Mouse (Mus musculus) MEL (cell line): Measurements from ENCODE around the gene Mcu. TPM values are rescaled to one million over a fixed set of nuclear protein-coding genes. Genes with fewer than 3 reads are reported as not detected.

Experiments used
- DNase-seq: peaks from one replicate; pipeline ENCODE4 v3.0.0; 2011; ENCODE audit warnings: low read depth, low spot score
- H3K27ac ChIP-seq: 2 replicates; pipeline ENCODE4 v1.5.1; 2012; ENCODE audit warnings: low read depth, mild to moderate bottlenecking, control low read depth, low read length, moderate library complexity; ENCODE audit not compliant: control insufficient read depth
- H3K27me3 ChIP-seq, 2 experiments: fragments of 150-350 bp in 1 of 2; sonication (generic) in 1 of 2; 2 replicates each; pipeline ENCODE4 v1.6.1; 2012; ENCODE audit warnings: low read length in 2 of 2, mild to moderate bottlenecking in 2 of 2, improper control_type of control experiment in 1 of 2, moderate library complexity in 1 of 2; ENCODE audit not compliant: insufficient read depth in 2 of 2, control insufficient read depth in 1 of 2
- H3K36me3 ChIP-seq, 2 experiments: 2 replicates each; pipeline ENCODE4 v1.6.1; 2012 to 2014; ENCODE audit warnings: low read length in 2 of 2, improper control_type of control experiment in 1 of 2, inconsistent platforms in 1 of 2, mild to moderate bottlenecking in 1 of 2; ENCODE audit not compliant: insufficient read depth in 2 of 2, control insufficient read depth in 1 of 2
- H3K4me1 ChIP-seq, 2 experiments: fragments of 150-350 bp in 1 of 2; sonication (generic) in 1 of 2; 2 replicates each; pipeline ENCODE4 v1.6.1; 2012; ENCODE audit warnings: low read length in 2 of 2, improper control_type of control experiment in 1 of 2, mild to moderate bottlenecking in 1 of 2; ENCODE audit not compliant: insufficient read depth in 2 of 2, control insufficient read depth in 1 of 2
- H3K4me3 ChIP-seq, 2 experiments: fragments of 150-350 bp in 1 of 2; sonication (generic) in 1 of 2; 2 replicates each; pipeline ENCODE4 v1.5.1; 2012; ENCODE audit warnings: low read depth in 2 of 2, low read length in 2 of 2, mild to moderate bottlenecking in 2 of 2, moderate library complexity in 2 of 2, control low read depth in 1 of 2, improper control_type of control experiment in 1 of 2; ENCODE audit not compliant: control insufficient read depth in 1 of 2, insufficient read depth in 1 of 2
- H3K79me2 ChIP-seq: 2 replicates; pipeline ENCODE4 v1.6.1; 2012; ENCODE audit warnings: mild to moderate bottlenecking, low read length, moderate library complexity; ENCODE audit not compliant: control insufficient read depth, poor library complexity, insufficient read depth
- H3K9ac ChIP-seq: 2 replicates; pipeline ENCODE4 v1.6.1; 2012; ENCODE audit warnings: low read depth, mild to moderate bottlenecking, control low read depth, low read length, moderate library complexity; ENCODE audit not compliant: control insufficient read depth, poor library complexity, severe bottlenecking
- H3K9me3 ChIP-seq: fragments of 150-350 bp; sonication (generic); replicated peaks from 2 replicates; pipeline ENCODE4 v1.6.1; 2012; ENCODE audit warnings: mild to moderate bottlenecking, low read length, improper control_type of control experiment, moderate library complexity; ENCODE audit not compliant: insufficient read depth
- CHD1 ChIP-seq: IDR thresholded peaks from 2 replicates; pipeline ENCODE4 v1.6.1; 2012; ENCODE audit warnings: low read depth, mild to moderate bottlenecking, inconsistent platforms, low read length, improper control_type of control experiment
- CHD2 ChIP-seq: IDR thresholded peaks from 2 replicates; pipeline ENCODE4 v1.6.1; 2011; ENCODE audit warnings: low read length, improper control_type of control experiment
- CTCF ChIP-seq, 3 experiments: IDR thresholded peaks in 2 of 3; conservative IDR thresholded peaks in 1 of 3; 2 replicates each; pipeline ENCODE4 v1.5.1; 2011 to 2012; ENCODE audit warnings: low read length in 3 of 3, low read depth in 2 of 3, mild to moderate bottlenecking in 2 of 3, improper control_type of control experiment in 1 of 3, inconsistent platforms in 1 of 3, mixed read lengths in 1 of 3, moderate library complexity in 1 of 3; ENCODE audit not compliant: control insufficient read depth in 1 of 3, insufficient read depth in 1 of 3, poor library complexity in 1 of 3, severe bottlenecking in 1 of 3
- E2F4 ChIP-seq: IDR thresholded peaks from 2 replicates; pipeline ENCODE4 v1.6.1; 2011; ENCODE audit warnings: low read depth, low read length, improper control_type of control experiment, borderline replicate concordance
- EP300 ChIP-seq, 2 experiments: IDR thresholded peaks; 2 replicates each; pipeline ENCODE4 v1.6.1; 2011; ENCODE audit warnings: improper control_type of control experiment in 2 of 2, low read length in 2 of 2, low read depth in 1 of 2, mild to moderate bottlenecking in 1 of 2
- ETS1 ChIP-seq: IDR thresholded peaks from 2 replicates; pipeline ENCODE4 v1.6.1; 2012; ENCODE audit warnings: low read depth, mild to moderate bottlenecking, inconsistent platforms, low read length, improper control_type of control experiment, moderate library complexity
- GATA1 ChIP-seq: IDR thresholded peaks from 2 replicates; pipeline ENCODE4 v1.6.1; 2011; ENCODE audit warnings: low read depth, low read length, improper control_type of control experiment
- JUND ChIP-seq: IDR thresholded peaks from 2 replicates; pipeline ENCODE4 v1.6.1; 2011; ENCODE audit warnings: low read depth, mild to moderate bottlenecking, improper control_type of control experiment, low read length
- KAT2A ChIP-seq: conservative IDR thresholded peaks from 2 replicates; pipeline ENCODE4 v1.6.1; 2012; ENCODE audit warnings: low read depth, low read length, improper control_type of control experiment, inconsistent platforms
- MAX ChIP-seq: IDR thresholded peaks from 2 replicates; pipeline ENCODE4 v1.6.1; 2011; ENCODE audit warnings: low read length, improper control_type of control experiment
- MAZ ChIP-seq: IDR thresholded peaks from 2 replicates; pipeline ENCODE4 v1.6.1; 2012; ENCODE audit warnings: low read depth, mild to moderate bottlenecking, inconsistent platforms, low read length, improper control_type of control experiment
- MYB ChIP-seq: IDR thresholded peaks from 2 replicates; pipeline ENCODE4 v1.6.1; 2011; ENCODE audit warnings: mild to moderate bottlenecking, low read depth, low read length, improper control_type of control experiment
- NELFE ChIP-seq: IDR thresholded peaks from 2 replicates; pipeline ENCODE4 v1.6.1; 2011; ENCODE audit warnings: low read depth, low read length, improper control_type of control experiment
- NRF1 ChIP-seq: IDR thresholded peaks from 2 replicates; pipeline ENCODE4 v1.6.1; 2014; ENCODE audit warnings: low read depth, mild to moderate bottlenecking, inconsistent platforms, low read length, improper control_type of control experiment, moderate library complexity; ENCODE audit not compliant: poor library complexity, insufficient read depth, severe bottlenecking
- POLR2A ChIP-seq, 2 experiments: IDR thresholded peaks; 2 replicates each; pipeline ENCODE4 v1.6.1; 2011 to 2012; ENCODE audit warnings: low read length in 2 of 2, mild to moderate bottlenecking in 2 of 2, control low read depth in 1 of 2, improper control_type of control experiment in 1 of 2, low read depth in 1 of 2, moderate library complexity in 1 of 2; ENCODE audit not compliant: control insufficient read depth in 1 of 2, insufficient read depth in 1 of 2, poor library complexity in 1 of 2
- POLR2AphosphoS5 ChIP-seq: IDR thresholded peaks from 2 replicates; pipeline ENCODE4 v1.6.1; 2012; ENCODE audit warnings: low read depth, borderline replicate concordance, mild to moderate bottlenecking, inconsistent platforms, low read length, moderate library complexity, mixed read lengths
- RAD21 ChIP-seq: IDR thresholded peaks from 2 replicates; pipeline ENCODE4 v1.6.1; 2011; ENCODE audit warnings: mild to moderate bottlenecking, low read depth, low read length, improper control_type of control experiment
- RCOR1 ChIP-seq: IDR thresholded peaks from 2 replicates; pipeline ENCODE4 v1.6.1; 2012; ENCODE audit warnings: low read depth, mild to moderate bottlenecking, inconsistent platforms, low read length, improper control_type of control experiment
- TAL1 ChIP-seq: IDR thresholded peaks from 2 replicates; pipeline ENCODE4 v1.6.1; 2012; ENCODE audit warnings: mild to moderate bottlenecking, inconsistent platforms, low read length, moderate library complexity, mixed read lengths
- TBP ChIP-seq: IDR thresholded peaks from 2 replicates; pipeline ENCODE4 v1.8.0; 2011; ENCODE audit warnings: low read depth, low read length, improper control_type of control experiment
- TCF12 ChIP-seq: IDR thresholded peaks from 2 replicates; pipeline ENCODE4 v1.6.1; 2014; ENCODE audit warnings: low read depth, mild to moderate bottlenecking, inconsistent platforms, low read length, improper control_type of control experiment, moderate library complexity
- USF2 ChIP-seq, 2 experiments: IDR thresholded peaks; 2 replicates each; pipeline ENCODE4 v1.6.1; 2011 to 2012; ENCODE audit warnings: improper control_type of control experiment in 2 of 2, low read length in 2 of 2, borderline replicate concordance in 1 of 2, inconsistent platforms in 1 of 2, low read depth in 1 of 2, mild to moderate bottlenecking in 1 of 2; ENCODE audit not compliant: insufficient read depth in 1 of 2
- ZC3H11A ChIP-seq: IDR thresholded peaks from 2 replicates; pipeline ENCODE4 v1.6.1; 2012; ENCODE audit warnings: low read depth, mild to moderate bottlenecking, inconsistent platforms, low read length, improper control_type of control experiment
- ZKSCAN1 ChIP-seq: IDR thresholded peaks from 2 replicates; pipeline ENCODE4 v1.6.1; 2012; ENCODE audit warnings: low read depth, mild to moderate bottlenecking, inconsistent platforms, low read length, improper control_type of control experiment, moderate library complexity
- ZMIZ1 ChIP-seq: IDR thresholded peaks from 2 replicates; pipeline ENCODE4 v1.6.1; 2012; ENCODE audit warnings: low read depth, mild to moderate bottlenecking, inconsistent platforms, low read length, improper control_type of control experiment, moderate library complexity
- ZNF384 ChIP-seq: IDR thresholded peaks from 2 replicates; pipeline ENCODE4 v1.6.1; 2012; ENCODE audit warnings: low read depth, mild to moderate bottlenecking, inconsistent platforms, low read length, improper control_type of control experiment
- polyA plus RNA-seq, 2 experiments: library from polyadenylated mRNA; stranded (reverse) in 1 of 2; unstranded in 1 of 2; fragments of >175 nt in 1 of 2; fragments of >200 nt in 1 of 2; gene quantifications; 2 replicates each; pipeline versions ENCODE4 v1.2.1 to v1.2.4; 2012; ENCODE audit warnings: low replicate concordance in 2 of 2, low read depth in 1 of 2; ENCODE audit not compliant: insufficient read length in 2 of 2, insufficient read depth in 1 of 2, missing spikeins in 1 of 2
- total RNA-seq: library from RNA; depleted of rRNA; stranded (reverse); fragments of 300-350 nt; gene quantifications from 2 replicates; pipeline ENCODE4 v1.2.3, GENCODE M21; 2012

Gene Mcu
- total and polyA plus RNA-seq, 3 experiments: 7.7 to 9.4 TPM; not detected in 1

DNA sequence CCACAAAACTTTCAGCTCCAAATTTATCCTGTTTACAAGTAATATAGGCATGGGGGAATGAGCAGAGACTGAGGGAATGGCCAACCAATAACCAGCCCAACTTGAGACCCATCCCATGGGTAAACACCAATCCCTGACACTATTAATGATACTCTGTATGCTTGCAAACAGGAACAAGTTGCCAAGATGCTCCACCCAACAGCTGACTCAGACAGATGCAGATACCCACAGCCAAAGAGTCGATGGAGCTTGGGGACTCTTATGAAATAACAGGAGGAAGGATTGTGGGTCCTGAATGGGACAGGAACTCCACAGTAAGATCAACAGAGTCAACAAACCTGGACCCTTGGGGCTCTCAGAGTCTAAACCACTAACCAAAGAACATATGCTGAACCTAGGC, 127.1 kb downstream of the Mcu start:
- Histone ChIP-seq H3K27ac (no peak overlapping the region), H3K9ac (no peak overlapping the region), H3K4me1 (no peaks in the 10 kb centered on the region), H3K27me3 (no peaks in the 10 kb centered on the region)
- no peak for DNase-seq
- no peak for TF ChIP-seq POLR2AphosphoS5
- TF ChIP-seq RAD21: no peak
- no peak for TF ChIP-seq ZKSCAN1
- TF ChIP-seq MAZ: no peak
- TF ChIP-seq KAT2A: no peak
- no peak for TF ChIP-seq NELFE
- no peak for TF ChIP-seq NRF1
- TF ChIP-seq ZMIZ1: no peak
- no peak for TF ChIP-seq EP300 (IDR thresholded peaks at IDR 0.05; ENCODE audit: low read depth in 1 of 2, low read length in 2 of 2)
- no peak for TF ChIP-seq TBP
- TF ChIP-seq USF2 (IDR thresholded peaks at IDR 0.05; ENCODE audit: borderline replicate concordance in 1 of 2, insufficient read depth in 1 of 2, low read depth in 1 of 2, low read length in 2 of 2): no peak
- TF ChIP-seq, all 39 proteins: peak for 0
- no peaks in the 10 kb centered on the region for H3K79me2 ChIP-seq
- no peak overlapping the region for H3K4me3 ChIP-seq
- H3K9me3 ChIP-seq: no peaks in the 10 kb centered on the region
- H3K36me3 ChIP-seq: no peaks in the 10 kb centered on the region

DNA sequence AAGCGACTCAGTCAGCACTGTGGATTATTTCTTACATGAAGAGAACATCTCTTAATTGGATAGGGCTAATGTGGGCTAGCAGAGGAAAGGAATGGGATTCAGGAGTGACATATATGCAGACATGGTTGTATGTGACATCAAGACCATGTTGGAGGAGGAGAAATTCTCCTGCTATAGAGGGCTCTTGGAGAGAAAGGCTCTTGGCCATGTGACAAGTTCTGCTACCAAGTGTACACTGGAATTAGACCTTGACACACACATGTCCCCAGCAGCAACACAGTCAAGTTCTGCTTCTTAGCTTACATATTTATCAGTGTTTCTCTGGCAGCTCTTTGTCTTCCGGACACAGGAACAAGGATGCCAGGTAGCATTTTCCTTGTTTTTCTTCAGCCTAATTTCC, 129.1 kb downstream of the Mcu start:
- H3K79me2 ChIP-seq: no peaks in the 10 kb centered on the region
- DNase-seq: no peak
- no peak for TF ChIP-seq ZNF384
- no peak overlapping the region for H3K27ac ChIP-seq
- H3K9ac ChIP-seq: no peak overlapping the region
- H3K4me3 ChIP-seq: no peak overlapping the region
- H3K4me1 ChIP-seq: no peaks in the 10 kb centered on the region
- no peaks in the 10 kb centered on the region for H3K27me3 ChIP-seq
- no peaks in the 10 kb centered on the region for H3K9me3 ChIP-seq
- H3K36me3 ChIP-seq: no peaks in the 10 kb centered on the region

DNA sequence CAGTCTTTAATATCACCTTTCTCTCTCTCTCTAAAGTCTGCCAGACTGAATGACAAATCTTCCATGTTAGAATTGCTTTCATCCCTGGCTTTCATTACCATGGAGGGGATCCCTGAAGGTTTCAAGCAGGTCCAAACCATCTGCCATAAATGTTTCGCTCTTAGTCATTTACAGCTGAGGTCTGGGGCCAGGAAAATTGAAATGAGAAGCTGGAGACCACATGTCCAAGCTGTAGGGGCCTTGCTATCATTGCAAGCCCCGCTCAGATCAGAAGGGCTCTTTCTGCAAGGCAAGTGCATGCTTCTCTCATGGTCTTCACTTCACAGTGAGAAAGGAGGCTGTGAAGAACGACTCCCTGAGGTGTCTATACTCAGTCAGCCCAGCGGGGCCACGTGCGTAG, 132.2 kb downstream of the Mcu start:
- Histone ChIP-seq H3K9ac (no peak overlapping the region), H3K4me3 (no peak overlapping the region), H3K79me2 (no peaks in the 10 kb centered on the region), H3K4me1 (no peaks in the 10 kb centered on the region), H3K36me3 (no peaks in the 10 kb centered on the region), H3K27ac (no peak overlapping the region), H3K9me3 (no peaks in the 10 kb centered on the region), H3K27me3 (no peaks in the 10 kb centered on the region)
- TF ChIP-seq ZMIZ1 (no peak), MAX (no peak), JUND (no peak), CHD1 (no peak), MYB (no peak), RCOR1 (no peak), RAD21 (no peak), ETS1 (no peak), NELFE (no peak), EP300 (IDR thresholded peaks at IDR 0.05; ENCODE audit: low read depth in 1 of 2, low read length in 2 of 2) (no peak), POLR2A (IDR thresholded peaks at IDR 0.05; ENCODE audit: control insufficient read depth in 1 of 2, insufficient read depth in 1 of 2, low read depth in 1 of 2, low read length in 2 of 2, poor library complexity in 1 of 2) (no peak), CHD2 (no peak), E2F4 (no peak), NRF1 (no peak), GATA1 (no peak), TAL1 (no peak), ZC3H11A (no peak), CTCF (IDR thresholded peaks at IDR 0.05 in 2 of 3, conservative IDR thresholded peaks at IDR 0.05 in 1 of 3; ENCODE audit: control insufficient read depth in 1 of 3, insufficient read depth in 1 of 3, low read depth in 2 of 3, low read length in 3 of 3, poor library complexity in 1 of 3, severe bottlenecking in 1 of 3) (no peak), TCF12 (no peak)
- no peak for DNase-seq
